Mouse (Mus musculus): ENCODE measurements around the gene Prkn. TPM values are rescaled to one million over a fixed set of nuclear protein-coding genes. Genes with fewer than 3 reads are reported as not detected.

Gene Prkn
- polyA plus RNA-seq, 1 experiment from 2014 or later, result 2.8 TPM

GRCm38 (mm10) chr17:10959066-10959864 is 119.1 kb downstream of the Prkn start:
- no peak for ATAC-seq
- WGBS, result 75% methylated on average over 10 of the region's 10 CpGs

GRCm38 (mm10) chr17:10962151-10962550 is 122.0 kb downstream of the Prkn start:
- Histone ChIP-seq H3K36me3 (ENCODE audit: insufficient read depth, low read length) (no peaks in the 10 kb centered on the region), H3K9ac (replicated peaks; ENCODE audit: low read depth) (no peak overlapping the region), H3K27me3 (replicated peaks; ENCODE audit: insufficient read depth, low read length) (no peaks in the 10 kb centered on the region), H3K4me3 (ENCODE audit: low read depth, low read length) (no peak overlapping the region), H3K4me1 (ENCODE audit: insufficient read depth, low read depth, low read length) (no peaks in the 10 kb centered on the region), H3K4me2 (replicated peaks; ENCODE audit: low read depth, low read length) (no peak overlapping the region), H3K9me3 (ENCODE audit: low read length) (no peaks in the 10 kb centered on the region), H3K27ac (ENCODE audit: low read length) (no peak overlapping the region)
- no peak for TF ChIP-seq EP300 (IDR thresholded peaks at IDR 0.05)
- no peak for TF ChIP-seq CTCF (IDR thresholded peaks at IDR 0.05)
- DNase-seq (ENCODE audit: low spot score), result no peak
- 90% methylated on average over 5 of the region's 5 CpGs for WGBS
- ATAC-seq, result no peak

More at GRCm38 (mm10) chr17:10959066-10959864, 119.1 kb downstream of the Prkn start:
- no peaks in the 10 kb centered on the region for H3K4me1 ChIP-seq (ENCODE audit: insufficient read depth, low read depth, low read length)
- no peaks in the 10 kb centered on the region for H3K27me3 ChIP-seq (replicated peaks; ENCODE audit: insufficient read depth, low read length)
- H3K4me3 ChIP-seq (ENCODE audit: low read depth, low read length), result no peak overlapping the region
- no peak overlapping the region for H3K9ac ChIP-seq (replicated peaks; ENCODE audit: low read depth)
- TF ChIP-seq CTCF (IDR thresholded peaks at IDR 0.05) (no peak), EP300 (IDR thresholded peaks at IDR 0.05) (no peak)
- H3K27ac ChIP-seq (ENCODE audit: low read length), result no peak overlapping the region
- DNase-seq (ENCODE audit: low spot score), result no peak
- H3K36me3 ChIP-seq (ENCODE audit: insufficient read depth, low read length), result no peaks in the 10 kb centered on the region
- no peaks in the 10 kb centered on the region for H3K9me3 ChIP-seq (ENCODE audit: low read length)
- no peak overlapping the region for H3K4me2 ChIP-seq (replicated peaks; ENCODE audit: low read depth, low read length)

- Histone ChIP-seq H3K4me3 (ENCODE audit: low read depth, low read length) (no peak overlapping the region), H3K27me3 (replicated peaks; ENCODE audit: insufficient read depth, low read length) (no peaks in the 10 kb centered on the region), H3K9me3 (ENCODE audit: low read length) (no peaks in the 10 kb centered on the region), H3K9ac (replicated peaks; ENCODE audit: low read depth) (no peak overlapping the region), H3K27ac (ENCODE audit: low read length) (no peak overlapping the region), H3K4me1 (ENCODE audit: insufficient read depth, low read depth, low read length) (no peaks in the 10 kb centered on the region), H3K4me2 (replicated peaks; ENCODE audit: low read depth, low read length) (no peak overlapping the region), H3K36me3 (ENCODE audit: insufficient read depth, low read length) (no peaks in the 10 kb centered on the region)
- DNase-seq (ENCODE audit: low spot score) (no peak), ATAC-seq (no peak)
- WGBS, result 48% methylated on average over 4 of the region's 4 CpGs
- TF ChIP-seq CTCF (IDR thresholded peaks at IDR 0.05), result no peak
- no peak for TF ChIP-seq EP300 (IDR thresholded peaks at IDR 0.05)
Observed at GRCm38 (mm10) chr17:10982136-10982535, 142.0 kb downstream of the Prkn start.

GRCm38 (mm10) chr17:10987040-10987439 is 146.9 kb downstream of the Prkn start:
- Histone ChIP-seq H3K4me1 (ENCODE audit: insufficient read depth, low read depth, low read length) (no peaks in the 10 kb centered on the region), H3K27ac (ENCODE audit: low read length) (no peak overlapping the region), H3K27me3 (replicated peaks; ENCODE audit: insufficient read depth, low read length) (no peaks in the 10 kb centered on the region), H3K4me3 (ENCODE audit: low read depth, low read length) (no peak overlapping the region), H3K36me3 (ENCODE audit: insufficient read depth, low read length) (no peaks in the 10 kb centered on the region), H3K9me3 (ENCODE audit: low read length) (no peaks in the 10 kb centered on the region), H3K9ac (replicated peaks; ENCODE audit: low read depth) (no peak overlapping the region), H3K4me2 (replicated peaks; ENCODE audit: low read depth, low read length) (no peak overlapping the region)
- DNase-seq (ENCODE audit: low spot score) (no peak), ATAC-seq (no peak)
- WGBS, result 85% methylated on average over 4 of the region's 4 CpGs
- no peak for TF ChIP-seq CTCF (IDR thresholded peaks at IDR 0.05)
- no peak for TF ChIP-seq EP300 (IDR thresholded peaks at IDR 0.05)

GRCm38 (mm10) chr17:10997291-10997690 is 157.1 kb downstream of the Prkn start:
- Histone ChIP-seq H3K4me2 (replicated peaks; ENCODE audit: low read depth, low read length) (no peak overlapping the region), H3K27me3 (replicated peaks; ENCODE audit: insufficient read depth, low read length) (no peaks in the 10 kb centered on the region), H3K9ac (replicated peaks; ENCODE audit: low read depth) (no peak overlapping the region), H3K9me3 (ENCODE audit: low read length) (no peaks in the 10 kb centered on the region), H3K4me3 (ENCODE audit: low read depth, low read length) (no peak overlapping the region), H3K36me3 (ENCODE audit: insufficient read depth, low read length) (no peaks in the 10 kb centered on the region), H3K27ac (ENCODE audit: low read length) (no peak overlapping the region), H3K4me1 (ENCODE audit: insufficient read depth, low read depth, low read length) (no peaks in the 10 kb centered on the region)
- TF ChIP-seq EP300 (IDR thresholded peaks at IDR 0.05), result no peak
- TF ChIP-seq CTCF (IDR thresholded peaks at IDR 0.05), result no peak
- DNase-seq (ENCODE audit: low spot score) (no peak), ATAC-seq (no peak)
- WGBS, result 74% methylated on average over 5 of the region's 5 CpGs

GRCm38 (mm10) chr17:11023371-11023770 is 183.2 kb downstream of the Prkn start:
- no peak overlapping the region for H3K9ac ChIP-seq (replicated peaks; ENCODE audit: low read depth)
- 64% methylated on average over 2 of the region's 2 CpGs for WGBS
- H3K4me3 ChIP-seq (ENCODE audit: low read depth, low read length), result no peak overlapping the region
- TF ChIP-seq EP300 (IDR thresholded peaks at IDR 0.05) (no peak), CTCF (IDR thresholded peaks at IDR 0.05) (no peak)
- no peak overlapping the region for H3K27ac ChIP-seq (ENCODE audit: low read length)
- no peaks in the 10 kb centered on the region for H3K27me3 ChIP-seq (replicated peaks; ENCODE audit: insufficient read depth, low read length)
- no peaks in the 10 kb centered on the region for H3K4me1 ChIP-seq (ENCODE audit: insufficient read depth, low read depth, low read length)
- ATAC-seq (no peak), DNase-seq (ENCODE audit: low spot score) (no peak)
- H3K36me3 ChIP-seq (ENCODE audit: insufficient read depth, low read length), result no peaks in the 10 kb centered on the region
- H3K4me2 ChIP-seq (replicated peaks; ENCODE audit: low read depth, low read length), result no peak overlapping the region
- no peaks in the 10 kb centered on the region for H3K9me3 ChIP-seq (ENCODE audit: low read length)

Data from lung, postnatal 0 days (tissue).